ENCODE assay signal across 8 mouse cellular contexts in genomic region chr2:165849129-165849528, GRCm38 (mm10). TPM values are rescaled to one million over a fixed set of nuclear protein-coding genes. Genes with fewer than 3 reads are reported as not detected.
DNase-seq lines count a peak whose midpoint lies in the region; ATAC-seq and TF ChIP-seq lines count a peak whose summit lies in the region.

No protein-coding gene starts in this region.

- peak overlapping the region; percentile 68 for H3K27ac ChIP-seq in heart, embryonic 15.5 days
- H3K27ac ChIP-seq in kidney, postnatal 0 days: no peak overlapping the region; the same call in 1 of the 2 replicates
- H3K27ac ChIP-seq in stomach, embryonic 14.5 days (ENCODE audit: low read length): no peak overlapping the region; the same call in 1 of the 2 replicates

- peak; percentile 67 for ATAC-seq in erythroblast, adult 5-6 weeks (replicated peaks; ENCODE audit: low FRiP score, poor library complexity, severe bottlenecking)
- ATAC-seq in heart, embryonic 15.5 days (replicated peaks; ENCODE audit: insufficient number of reproducible peaks, insufficient read depth, low FRiP score, low read depth): peak; percentile 76
- ATAC-seq in kidney, postnatal 0 days (replicated peaks; ENCODE audit: low FRiP score, low read depth): no peak
- 0 out of 2 replicates have a peak, but pooled peaks have one; percentile 38 for ATAC-seq in stomach, embryonic 14.5 days (ENCODE audit: insufficient number of reproducible peaks, insufficient read depth, low FRiP score, low read depth)
- no peak for ATAC-seq in monocyte, adult 5-6 weeks (replicated peaks; ENCODE audit: insufficient number of reproducible peaks, low FRiP score, low TSS enrichment, poor library complexity, severe bottlenecking)

- H3K27me3 ChIP-seq in heart, embryonic 15.5 days: no peaks in the 10 kb centered on the region
- H3K27me3 ChIP-seq in kidney, postnatal 0 days (ENCODE audit: insufficient read depth, low read length): no peaks in the 10 kb centered on the region
- H3K27me3 ChIP-seq in stomach, embryonic 14.5 days (ENCODE audit: control insufficient read depth, insufficient read depth, low read length): no peaks in the 10 kb centered on the region

- peaks cover 21% of the 10 kb centered on the region for H3K36me3 ChIP-seq in heart, embryonic 15.5 days
- H3K36me3 ChIP-seq in kidney, postnatal 0 days (ENCODE audit: insufficient read depth, low read length): peaks cover 61% of the 10 kb centered on the region
- H3K36me3 ChIP-seq in stomach, embryonic 14.5 days (ENCODE audit: control insufficient read depth, insufficient read depth, low read length): peaks cover 49% of the 10 kb centered on the region

- no peak for TF ChIP-seq CTCF in kidney, postnatal 0 days (IDR thresholded peaks at IDR 0.05; ENCODE audit: low read depth)

- no peak overlapping the region for H3K9ac ChIP-seq in heart, embryonic 15.5 days
- no peak overlapping the region for H3K9ac ChIP-seq in kidney, postnatal 0 days (ENCODE audit: low read depth, low read length)
- no peak overlapping the region for H3K9ac ChIP-seq in stomach, embryonic 14.5 days (replicated peaks; ENCODE audit: low read depth, low read length)

- 21% methylated on average over 5 of the region's 5 CpGs for WGBS in heart, embryonic 15.5 days
- WGBS in kidney, postnatal 0 days: 40% methylated on average over 5 of the region's 5 CpGs
- 51% methylated on average over 5 of the region's 5 CpGs for WGBS in stomach, embryonic 14.5 days

- no peaks in the 10 kb centered on the region for H3K9me3 ChIP-seq in heart, embryonic 15.5 days (replicated peaks)
- H3K9me3 ChIP-seq in kidney, postnatal 0 days (replicated peaks; ENCODE audit: low read length): no peaks in the 10 kb centered on the region
- H3K9me3 ChIP-seq in stomach, embryonic 14.5 days (ENCODE audit: control insufficient read depth, low read depth, low read length): no peaks in the 10 kb centered on the region

- peak; percentile 56 for DNase-seq in urinary bladder, postnatal 14 days (ENCODE audit: low spot score)
- DNase-seq in urinary bladder, adult 2 months (ENCODE audit: low spot score): no peak
- peak; percentile 30 for DNase-seq in kidney, postnatal 0 days (ENCODE audit: low spot score)
- DNase-seq in lung, postnatal 25 days (ENCODE audit: low spot score): peak; percentile 61

- H3K4me3 ChIP-seq in heart, embryonic 15.5 days: no peak overlapping the region
- H3K4me3 ChIP-seq in kidney, postnatal 0 days (replicated peaks; ENCODE audit: low read depth, low read length): no peak overlapping the region
- no peak overlapping the region for H3K4me3 ChIP-seq in stomach, embryonic 14.5 days (ENCODE audit: low read depth, low read length)

- no peak overlapping the region for H3K4me2 ChIP-seq in heart, embryonic 15.5 days
- H3K4me2 ChIP-seq in kidney, postnatal 0 days (ENCODE audit: low read length): no peak overlapping the region
- H3K4me2 ChIP-seq in stomach, embryonic 14.5 days (replicated peaks; ENCODE audit: low read depth, low read length): no peak overlapping the region

- H3K4me1 ChIP-seq in heart, embryonic 15.5 days (replicated peaks): peaks cover 69% of the 10 kb centered on the region
- H3K4me1 ChIP-seq in kidney, postnatal 0 days (replicated peaks; ENCODE audit: insufficient read depth, low read length): peaks cover 13% of the 10 kb centered on the region; the same call in 1 of the 2 replicates
- H3K4me1 ChIP-seq in stomach, embryonic 14.5 days (ENCODE audit: control insufficient read depth, insufficient read depth, low read length): peaks cover 9% of the 10 kb centered on the region; the same call in 1 of the 2 replicates

RNA-seq across cellular contexts. Expression of gene Zmynd8, which starts 49.7 kb away (rescaled TPM):
- 35.3 and 46.7 TPM in 2 replicates for polyA plus RNA-seq in urinary bladder, adult 2 months (2012; rRNA removed)
- total RNA-seq in erythroblast, adult 5-6 weeks (2015; ENCODE audit: low replicate concordance): 60.1 and 81.1 TPM in 2 replicates
- 83.9 and 95.3 TPM in 2 replicates for total RNA-seq in erythroblast, adult 5-6 weeks (2017; ENCODE audit: low replicate concordance)
- polyA plus RNA-seq in heart, embryonic 15.5 days (2015; fragmentation: Nextera tagmentation; extraction: Ambion mirVana): 39.1 and 40.7 TPM in 2 replicates
- polyA plus RNA-seq in kidney, postnatal 0 days (2015; fragmentation: Nextera tagmentation; extraction: Ambion mirVana): 39.6 and 41.7 TPM in 2 replicates
- polyA plus RNA-seq in stomach, embryonic 14.5 days (2014; fragmentation: Nextera tagmentation; extraction: Ambion mirVana): 53.1 and 57.6 TPM in 2 replicates
- total RNA-seq in monocyte, adult 5-6 weeks (2017): 42.6 to 54.2 TPM (median 44.4 TPM) in 3 replicates

Comparison
In these comparisons a context has a peak if more than half of its experiments do, and no peak if none do; other contexts are left out.
1. ATAC-seq: peak in erythroblast, adult 5-6 weeks (single experiment), heart, embryonic 15.5 days (single experiment) and stomach, embryonic 14.5 days (single experiment); none in kidney, postnatal 0 days (single experiment) and monocyte, adult 5-6 weeks (single experiment).